Mouse (Mus musculus) hindlimb bud, embryonic 11.5 days (tissue): ENCODE results near the gene Bbof1.
A peak's percentile ranks its signal among the peaks of the same experiment; 100 is the strongest.

Source experiments
- DNase-seq: peaks from one replicate; pipeline ENCODE4 v3.0.0-alpha.2; 2012; ENCODE audit warnings: low read depth, low spot score; ENCODE audit errors: extremely low spot score

Gene Bbof1

DNA sequence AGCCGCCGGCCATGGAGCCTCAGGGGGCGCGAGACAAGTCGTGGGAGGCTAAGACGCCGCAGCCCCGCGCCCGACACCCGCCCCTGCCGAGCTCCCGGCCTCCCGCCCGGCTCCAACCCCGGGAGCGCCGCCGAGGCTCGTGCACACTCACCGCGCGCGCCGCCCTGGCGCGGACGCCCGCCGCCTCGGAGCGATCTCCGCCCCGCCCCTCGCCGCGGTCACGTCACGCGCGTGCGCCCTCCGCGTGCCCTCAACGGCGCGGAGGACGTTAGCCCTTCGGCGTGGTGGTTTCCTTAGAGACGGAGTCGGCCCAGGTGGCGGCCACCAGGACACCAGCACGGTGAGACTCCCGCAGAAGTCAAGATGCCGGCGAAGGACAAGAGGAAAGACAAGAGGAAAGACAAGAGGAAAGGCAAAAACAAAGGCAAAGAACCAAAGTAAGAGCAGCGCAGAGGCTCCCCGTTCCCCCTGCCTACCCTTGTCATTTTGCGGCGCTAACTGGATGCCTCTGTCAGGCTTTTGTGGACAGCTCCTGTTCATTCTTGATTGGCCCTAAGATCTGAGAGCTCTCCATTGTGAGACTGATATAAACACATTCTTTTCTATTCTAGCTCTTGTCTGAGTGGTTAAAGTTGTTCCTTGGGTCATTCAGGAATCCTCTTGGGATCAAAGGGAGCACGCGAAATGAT is at the start of gene Bbof1, which contains the start of gene Entpd5:
Gene Bbof1, plus strand, starts transcription at position 253 of the 689 bp plus-strand sequence.
Gene Entpd5, minus strand, starts transcription at position 211 of the 689 bp plus-strand sequence.
- peak; percentile 46 for DNase-seq

DNA sequence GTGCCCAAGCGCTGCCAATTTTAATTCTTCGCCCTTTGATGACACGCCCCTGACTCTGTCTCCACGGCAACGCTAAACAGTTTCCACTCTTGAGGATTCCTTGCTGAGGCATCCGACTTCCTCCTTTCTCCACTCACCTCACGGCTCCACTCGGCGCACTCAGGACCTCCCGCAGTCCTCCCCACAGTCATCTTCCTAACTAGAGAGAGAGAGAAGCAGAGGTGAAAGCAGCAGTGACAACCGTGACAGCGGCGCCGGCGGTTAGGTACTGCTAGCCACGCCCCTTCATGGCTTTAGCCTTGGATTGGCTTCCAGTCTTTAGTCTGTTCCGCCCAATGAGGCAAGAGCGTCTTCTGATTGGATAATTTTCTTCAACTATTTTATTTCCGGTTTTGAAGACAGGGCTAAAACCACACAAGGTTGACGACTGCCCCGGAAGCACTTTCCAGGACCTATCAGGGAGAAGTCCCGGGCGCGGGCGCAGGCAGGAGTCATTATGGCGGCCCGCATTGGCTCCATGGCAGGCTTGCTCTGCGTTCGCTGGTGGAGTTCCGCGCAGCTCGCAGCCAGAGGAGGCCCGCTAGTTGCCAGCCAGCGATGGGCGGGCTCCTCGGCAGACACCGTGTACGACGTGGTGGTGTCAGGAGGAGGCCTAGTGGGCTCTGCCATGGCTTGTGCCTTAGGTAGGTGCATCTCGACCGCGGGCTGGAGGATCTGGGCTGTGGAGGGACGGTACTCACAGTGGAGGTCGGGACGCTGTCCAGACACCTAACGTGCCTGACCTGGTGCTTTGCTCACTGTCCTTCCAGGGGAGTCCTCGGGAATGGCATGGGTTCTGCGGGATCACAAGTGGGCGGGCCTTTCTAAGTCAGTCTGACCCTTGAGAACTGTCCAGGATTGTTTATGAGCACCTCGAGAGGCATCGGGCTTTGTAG is 47.0 kb upstream of the Bbof1 start, which contains the start of the genes Coq6 and Fam161b:
Gene Coq6, plus strand, starts transcription at position 103 of the 935 bp plus-strand sequence.
Gene Fam161b, minus strand, starts transcription at position 279 of the 935 bp plus-strand sequence.
- peak; percentile 95 for DNase-seq

DNA sequence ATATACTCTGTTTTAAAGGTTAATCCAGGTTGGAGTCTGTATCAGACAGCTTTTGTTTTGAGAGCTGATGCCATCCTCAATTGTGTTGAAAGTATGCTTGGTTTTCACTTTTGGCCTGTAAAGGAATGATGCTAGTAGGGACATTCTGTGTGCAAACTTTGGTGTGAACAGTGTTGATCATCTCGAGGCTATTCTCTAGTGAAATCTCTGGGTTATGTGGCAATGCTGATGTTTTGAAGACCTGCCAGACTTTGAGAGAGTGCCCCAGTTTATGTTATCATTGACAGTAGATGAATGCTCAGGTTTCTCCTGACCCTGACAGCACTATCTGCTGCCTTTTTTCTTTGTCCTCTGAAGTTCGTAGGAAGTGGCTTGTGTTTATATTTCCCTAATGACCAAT is 46.0 kb upstream of the Bbof1 start:
- no peak for DNase-seq

DNA sequence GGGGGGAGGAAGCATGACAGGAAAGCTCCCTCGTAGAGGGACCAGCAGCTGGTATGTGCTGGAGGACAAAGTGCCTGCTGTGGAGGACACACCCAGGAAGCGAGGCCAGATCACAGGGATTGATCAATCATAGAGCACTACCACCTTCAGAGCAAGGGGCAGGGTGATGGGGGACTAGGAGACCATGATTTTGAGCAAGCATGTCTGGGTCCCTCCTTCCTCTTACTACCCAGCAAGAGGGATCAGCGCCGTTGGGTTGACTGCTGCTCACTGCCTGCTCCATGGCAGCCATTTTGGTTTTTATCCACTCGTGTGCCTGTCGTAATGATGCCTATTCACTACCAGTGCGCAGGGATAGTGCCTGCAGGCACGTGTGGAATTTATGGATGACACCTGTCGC is 44.6 kb upstream of the Bbof1 start:
- no peak for DNase-seq

DNA sequence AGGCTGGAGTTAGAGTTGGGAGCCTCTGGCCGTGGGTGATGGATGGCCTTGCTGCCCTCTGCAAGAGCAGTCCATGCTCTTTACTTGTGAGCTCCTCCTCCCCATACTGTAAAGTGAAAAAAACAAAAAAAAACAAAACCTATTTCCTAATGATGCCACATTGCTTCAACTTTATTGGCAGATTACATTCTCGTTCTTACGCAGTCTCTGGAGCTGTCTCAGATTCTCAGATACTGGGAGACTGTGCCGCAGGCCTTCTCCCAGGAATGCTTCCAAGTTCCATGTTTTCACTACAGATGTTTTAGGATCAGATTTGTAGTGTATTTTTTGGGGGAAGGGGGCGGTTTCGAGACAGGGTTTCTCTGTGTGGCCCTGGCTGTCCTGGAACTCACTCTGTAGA is 43.7 kb upstream of the Bbof1 start:
- no peak for DNase-seq

DNA sequence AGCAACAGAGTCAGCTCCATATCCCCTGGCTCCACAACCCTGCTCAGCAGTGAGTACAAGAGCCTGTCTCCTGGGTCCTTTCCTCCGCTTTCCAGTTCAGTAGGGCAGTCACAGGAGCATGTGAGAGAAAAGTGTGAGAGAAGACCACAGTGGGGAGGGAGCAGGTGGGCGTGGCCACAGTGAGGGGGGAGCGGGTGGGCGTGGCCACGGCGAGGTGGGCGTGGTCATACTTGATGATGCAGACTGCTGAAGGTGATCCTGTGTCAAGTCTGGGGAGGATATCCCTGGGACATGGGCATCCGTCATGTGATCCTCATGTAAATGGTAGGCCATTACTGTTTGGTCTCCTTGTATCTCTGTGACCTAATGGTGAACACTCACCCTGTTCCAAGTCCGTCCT is 41.9 kb upstream of the Bbof1 start:
- no peak for DNase-seq

DNA sequence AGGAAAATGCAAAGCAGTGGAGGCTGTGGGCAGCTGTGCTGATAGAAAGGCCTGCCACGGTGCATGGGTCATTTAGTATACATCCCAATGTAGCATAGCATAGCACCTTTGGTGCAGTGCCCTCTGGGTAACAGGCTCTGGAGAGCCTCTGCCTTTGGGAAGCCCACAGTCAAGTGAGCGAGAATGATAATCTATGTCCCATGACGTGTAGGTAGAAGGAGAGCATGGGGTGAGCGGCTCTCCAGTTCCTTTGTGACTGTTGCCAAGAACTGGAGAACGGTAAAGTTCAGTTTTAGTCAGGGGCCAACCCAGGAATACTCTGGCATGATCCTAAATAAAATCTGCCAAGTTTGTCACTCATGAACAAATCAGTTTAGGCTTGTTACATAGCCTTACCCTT is 37.2 kb upstream of the Bbof1 start:
- no peak for DNase-seq

DNA sequence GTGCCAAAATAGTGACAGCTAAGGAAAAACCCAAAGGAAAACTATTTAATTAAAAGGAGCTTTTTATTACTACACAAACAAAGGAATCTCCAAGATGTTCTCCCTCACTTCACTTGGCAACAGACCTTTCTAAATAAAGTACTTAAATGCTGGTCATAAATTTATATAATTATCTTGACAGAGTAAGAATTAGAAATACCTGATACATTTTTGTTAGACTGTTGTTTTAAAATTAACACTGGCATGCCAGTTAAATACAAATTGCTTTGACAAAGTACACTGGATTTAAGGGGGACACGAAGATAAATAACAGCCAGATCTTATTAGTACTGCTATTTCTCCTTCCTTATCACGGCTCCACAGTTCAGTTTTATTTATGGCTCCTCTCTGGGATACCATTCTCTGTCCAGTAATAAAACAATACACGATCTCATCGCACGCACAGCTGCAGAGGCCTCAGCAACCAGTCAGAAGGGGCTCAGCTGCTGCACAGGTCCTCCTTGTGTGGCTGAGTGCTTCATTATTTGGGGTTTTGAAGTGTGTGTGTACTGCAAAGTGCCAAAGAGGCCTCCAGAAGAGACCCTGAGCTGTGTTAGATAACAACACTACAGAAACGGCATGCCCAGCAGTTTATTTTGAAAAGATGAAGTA is 34.9 kb upstream of the Bbof1 start:
- no peak for DNase-seq

DNA sequence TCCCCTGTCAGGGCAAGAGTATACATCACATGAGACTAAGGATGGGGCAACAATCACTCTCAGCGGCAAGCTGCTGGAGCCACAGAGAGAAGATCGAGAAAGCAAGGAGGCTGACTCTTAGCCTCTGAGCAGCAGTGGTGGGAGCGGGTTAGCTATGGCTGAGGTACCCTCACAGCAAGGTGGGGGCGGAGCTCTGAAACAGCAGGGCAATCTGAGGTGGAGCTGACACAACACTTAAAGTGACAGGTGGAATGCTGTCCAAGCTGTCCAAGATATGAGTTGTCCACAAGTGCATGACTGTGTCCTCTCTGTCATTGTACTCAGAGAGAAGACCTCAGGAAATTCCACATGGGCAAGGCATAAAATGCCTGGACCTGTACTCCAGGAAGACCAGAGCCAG is 26.5 kb upstream of the Bbof1 start:
- no peak for DNase-seq

DNA sequence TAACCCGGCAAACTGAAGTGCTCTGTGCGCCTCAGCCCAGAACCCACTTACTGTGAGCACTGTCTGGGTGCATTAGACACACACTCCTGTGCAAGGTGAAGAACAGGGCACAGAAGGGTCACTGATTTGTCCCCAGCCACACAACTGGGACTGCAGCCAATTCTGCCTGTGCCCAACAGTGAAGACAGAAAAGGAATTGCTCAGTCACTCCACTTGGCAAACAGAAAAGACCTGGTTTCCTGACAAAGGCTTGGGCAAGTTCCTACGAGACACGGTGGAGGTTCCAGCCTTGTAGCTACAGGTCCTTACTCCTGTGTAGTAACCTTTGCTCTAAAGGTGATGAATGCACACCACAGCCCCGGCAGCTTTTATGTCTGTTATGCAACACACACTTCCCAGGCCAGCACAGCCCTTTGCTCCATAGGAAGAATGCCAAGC is 24.2 kb upstream of the Bbof1 start:
- no peak for DNase-seq

DNA sequence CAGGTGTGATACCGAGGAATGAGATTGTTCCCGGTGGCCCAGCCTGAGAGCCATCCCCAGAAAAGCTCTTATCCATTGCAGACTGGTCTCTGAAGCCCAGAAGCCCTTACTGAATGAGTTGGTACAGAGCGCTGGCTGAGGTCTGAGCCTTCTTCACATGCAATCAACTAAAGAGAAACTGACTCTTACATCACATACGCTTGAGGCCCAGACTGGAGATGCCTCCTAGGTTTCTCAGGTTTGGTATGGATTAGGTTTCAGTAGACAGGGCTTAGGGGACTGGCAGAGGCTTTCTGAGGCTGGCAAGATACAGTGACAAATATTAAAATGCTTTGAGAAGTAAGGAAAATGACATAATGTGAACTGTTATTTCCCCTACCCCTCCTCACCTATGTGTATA is 23.5 kb upstream of the Bbof1 start:
- no peak for DNase-seq

DNA sequence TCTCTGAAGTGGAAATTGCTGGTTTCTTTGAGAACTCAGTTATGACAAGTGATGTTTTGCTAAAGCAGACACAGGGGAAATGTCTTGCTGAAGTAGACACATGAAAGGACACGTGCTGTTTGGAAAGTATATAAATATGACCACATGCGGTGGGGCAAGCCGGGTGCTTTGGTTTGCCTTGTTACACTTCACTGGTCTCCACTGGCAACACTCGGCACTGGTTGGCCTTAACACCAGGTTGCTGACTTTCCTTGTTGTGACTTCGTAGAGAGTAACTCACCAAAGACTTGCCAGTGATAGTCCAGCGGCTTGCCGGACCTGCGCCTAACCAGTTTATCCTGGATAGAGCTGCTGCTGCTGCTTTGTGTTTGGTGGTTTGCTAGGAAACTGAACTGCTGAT is 20.8 kb upstream of the Bbof1 start:
- no peak for DNase-seq

DNA sequence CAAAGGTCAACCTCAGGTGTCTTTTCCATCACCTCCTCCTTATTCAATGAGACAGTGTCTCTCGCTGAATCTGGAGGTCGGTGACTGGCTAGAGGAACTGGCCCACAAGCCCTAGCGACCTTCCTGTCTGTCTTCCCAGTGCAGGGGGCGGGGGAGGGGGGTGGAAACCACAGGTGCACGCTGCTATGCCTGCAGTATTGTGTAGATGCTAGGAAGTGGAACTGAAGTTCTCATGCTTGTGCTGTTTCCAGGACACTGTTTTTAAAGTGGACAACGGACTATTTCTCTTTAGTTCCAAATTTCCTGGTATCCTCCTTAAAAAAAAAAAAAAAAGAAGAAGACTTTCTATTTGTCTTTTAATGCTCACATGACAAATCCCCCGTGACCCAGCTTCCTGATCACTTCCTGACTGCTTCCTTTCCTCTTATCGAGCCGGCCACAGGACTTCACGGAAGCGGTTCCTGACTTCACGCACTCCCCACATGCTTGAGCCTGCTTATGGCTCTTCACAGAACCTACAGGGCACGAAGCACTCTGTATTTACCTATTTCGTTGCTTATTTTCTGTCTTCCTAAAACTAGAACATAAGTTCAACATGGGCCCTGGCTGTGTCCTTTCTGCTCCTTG is 20.0 kb upstream of the Bbof1 start:
- no peak for DNase-seq

DNA sequence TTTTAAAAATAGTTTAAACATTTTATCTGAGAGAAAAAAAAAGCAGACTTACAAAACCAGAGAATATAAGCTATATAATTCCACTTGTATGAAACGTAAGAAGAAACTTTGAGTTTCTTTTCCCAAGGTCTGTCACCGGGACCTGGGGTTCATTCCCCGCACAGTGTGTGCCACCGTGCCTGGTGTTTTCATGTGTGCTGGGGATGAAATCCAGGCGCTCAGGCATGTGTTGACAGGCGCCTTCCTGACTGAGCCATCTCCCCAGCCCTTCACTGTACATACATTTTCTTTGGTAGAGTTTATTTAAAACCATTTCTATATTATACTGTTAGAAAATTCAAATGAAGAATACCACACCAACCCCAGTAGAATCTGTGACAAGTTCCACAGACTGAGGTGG is 18.5 kb upstream of the Bbof1 start:
- DNase-seq: no peak

DNA sequence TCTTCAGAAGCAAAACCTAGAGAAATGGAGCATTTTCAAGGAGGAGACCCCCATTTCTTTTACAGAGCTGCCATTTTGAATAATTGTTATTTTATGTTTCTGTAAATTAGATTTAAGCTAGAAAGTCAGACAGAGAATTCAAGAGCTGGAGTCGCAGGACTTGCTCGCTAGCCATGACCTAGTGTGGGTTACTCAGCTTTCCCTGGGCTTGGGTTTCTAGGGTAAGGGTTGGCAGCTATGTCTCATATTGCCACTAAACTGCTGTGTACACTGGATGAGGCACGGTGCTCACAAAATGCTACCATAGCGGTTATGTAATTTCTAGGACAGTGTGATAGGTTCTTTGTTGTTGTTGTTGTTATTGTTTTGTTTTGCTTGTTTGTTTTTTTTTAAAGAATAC is 16.2 kb upstream of the Bbof1 start:
- DNase-seq: no peak

DNA sequence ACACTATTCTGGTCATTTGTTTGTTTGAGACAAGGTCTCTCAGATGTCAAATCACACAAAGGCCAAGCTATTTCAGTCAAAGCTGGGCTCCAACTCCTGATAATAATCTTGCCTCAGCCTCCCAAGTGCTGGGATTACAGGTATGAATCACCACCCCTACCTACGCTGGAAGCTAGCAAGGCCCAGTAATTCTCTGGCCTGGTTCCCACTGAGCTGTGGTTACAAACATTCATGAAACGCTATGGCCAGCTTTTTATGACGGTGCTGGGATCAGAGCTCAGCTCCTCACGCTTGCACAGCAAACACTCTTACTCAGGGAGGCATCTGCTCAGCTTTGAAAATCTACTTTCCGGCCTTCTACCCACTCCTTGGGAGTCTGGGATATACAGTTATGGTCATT is 15.0 kb upstream of the Bbof1 start:
- DNase-seq: no peak

DNA sequence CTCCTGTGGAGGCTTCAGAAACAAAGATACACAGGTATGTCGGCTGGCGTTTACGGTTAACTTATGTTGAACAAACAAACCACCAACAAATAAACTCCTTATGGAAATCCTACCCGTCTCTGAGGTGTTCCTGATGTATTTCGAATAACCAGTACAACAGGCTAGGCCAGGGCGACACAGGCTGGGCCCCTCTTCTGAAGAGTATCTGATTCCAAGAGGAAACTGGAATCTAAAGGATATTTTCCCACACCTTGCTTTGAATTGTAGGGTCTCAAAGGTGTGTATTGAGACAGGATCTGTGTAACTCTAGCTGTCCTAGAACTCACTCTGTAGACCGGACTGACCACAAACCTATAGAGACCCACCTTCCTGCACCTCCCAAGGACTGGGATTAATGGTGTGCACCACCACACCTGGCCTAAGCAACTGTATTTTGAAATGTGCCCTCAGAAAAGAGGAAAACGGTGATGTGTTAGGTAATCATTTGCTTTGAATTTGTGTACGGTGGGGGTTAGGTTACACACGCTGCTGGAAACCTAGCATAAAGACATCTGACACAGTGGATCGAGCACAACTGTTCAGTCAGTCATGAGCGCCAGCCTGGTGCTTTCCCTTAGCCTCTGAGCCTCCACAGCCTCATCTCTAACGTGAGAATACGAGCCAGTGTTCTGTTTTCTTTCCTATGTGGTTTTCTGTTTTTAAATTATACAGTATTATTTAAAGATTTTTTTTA is 11.8 kb upstream of the Bbof1 start:
- DNase-seq: no peak

DNA sequence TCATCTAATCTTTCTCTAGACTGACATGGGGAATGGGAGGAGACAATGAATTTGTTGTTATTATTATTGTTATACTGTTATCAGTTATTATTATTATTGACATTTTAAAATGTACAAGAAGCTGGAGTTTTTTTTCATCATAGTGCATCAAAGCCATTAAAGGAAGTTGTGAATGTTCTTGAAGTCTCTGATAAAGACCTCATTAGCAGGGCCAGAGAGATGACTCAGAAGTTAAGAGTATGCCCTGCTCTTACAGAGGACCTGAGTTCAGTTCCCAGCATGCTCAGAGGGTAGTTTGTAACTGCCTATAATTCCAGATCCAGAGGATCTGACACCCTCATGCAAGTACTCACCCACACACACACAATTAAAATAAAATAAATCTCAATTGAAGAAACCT is 11.2 kb upstream of the Bbof1 start:
- no peak for DNase-seq

DNA sequence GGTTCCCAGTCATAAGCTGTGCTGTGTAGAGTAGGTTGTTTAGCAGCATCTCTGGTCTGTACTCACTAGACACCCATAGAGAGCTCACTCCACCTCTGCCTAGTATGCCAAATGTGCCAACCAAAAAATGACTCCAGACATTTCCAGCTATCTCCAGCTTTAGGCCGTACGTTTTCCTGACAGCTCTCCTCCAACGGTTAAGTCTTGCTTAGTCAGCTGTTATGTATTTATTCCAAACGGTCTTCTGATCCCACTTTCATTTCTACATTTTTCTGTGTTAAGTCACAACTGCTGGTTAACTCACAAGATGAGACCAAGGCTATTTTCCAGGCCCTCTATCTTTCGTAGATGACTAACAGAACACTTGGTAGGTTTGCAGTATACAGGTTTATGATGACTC is 10.2 kb upstream of the Bbof1 start:
- no peak for DNase-seq

DNA sequence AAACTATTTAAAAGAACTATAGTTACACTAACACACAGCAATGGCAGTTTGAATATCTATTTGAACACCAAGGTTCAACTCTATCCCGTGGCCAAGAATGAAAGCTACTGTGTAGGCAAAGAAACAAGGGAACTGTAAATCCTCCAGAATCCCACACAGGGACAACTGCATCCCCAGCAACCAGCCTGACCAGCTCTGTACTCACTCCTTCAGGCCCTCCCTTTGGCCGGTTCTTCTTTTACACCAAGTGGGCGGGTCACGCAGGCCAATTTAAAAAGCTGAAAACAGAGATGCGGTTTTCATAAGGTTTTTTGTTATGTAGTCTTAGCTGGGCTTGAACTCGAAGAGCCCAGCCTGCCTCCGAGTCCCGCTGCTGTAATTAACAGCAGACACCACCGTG is 9.7 kb upstream of the Bbof1 start:
- no peak for DNase-seq
